Mouse (Mus musculus) testis, adult 2 months (tissue): Measurements from ENCODE around the gene Zfp787. TPM values are rescaled to one million over a fixed set of nuclear protein-coding genes. Genes with fewer than 3 reads are reported as not detected.

ENCODE experiments used
- H3K27ac ChIP-seq: fragments of 200-500 bp; 2 replicates; pipeline ENCODE4 v1.5.1; 2012; ENCODE audit warnings: low read depth, low read length; ENCODE audit not compliant: control insufficient read depth, insufficient read depth
- H3K27me3 ChIP-seq: fragments of 200-500 bp; 2 replicates; pipeline ENCODE4 v1.6.1; 2012; ENCODE audit warnings: mild to moderate bottlenecking, low read length, moderate library complexity; ENCODE audit not compliant: control insufficient read depth, insufficient read depth
- H3K36me3 ChIP-seq: fragments of 200-500 bp; 2 replicates; pipeline ENCODE4 v1.6.1; 2012; ENCODE audit warnings: mild to moderate bottlenecking, low read length; ENCODE audit not compliant: control insufficient read depth, insufficient read depth
- H3K4me1 ChIP-seq: fragments of 200-500 bp; 2 replicates; pipeline ENCODE4 v1.6.1; 2012; ENCODE audit warnings: low read length; ENCODE audit not compliant: control insufficient read depth, insufficient read depth
- H3K4me3 ChIP-seq: fragments of 200-500 bp; 2 replicates; pipeline ENCODE4 v1.5.1; 2012; ENCODE audit warnings: low read depth, mild to moderate bottlenecking, low read length, moderate library complexity, mixed read lengths; ENCODE audit not compliant: control insufficient read depth
- CTCF ChIP-seq: fragments of 200-500 bp; IDR thresholded peaks from 2 replicates; pipeline ENCODE4 v1.5.1; 2012; ENCODE audit warnings: low read depth, mild to moderate bottlenecking, inconsistent platforms, low read length, moderate library complexity; ENCODE audit not compliant: control insufficient read depth, insufficient read depth, insufficient replicate concordance
- POLR2A ChIP-seq: fragments of 200-500 bp; IDR thresholded peaks from 2 replicates; pipeline ENCODE4 v1.6.1; 2012; ENCODE audit warnings: low read depth, mild to moderate bottlenecking, inconsistent platforms, low read length, moderate library complexity; ENCODE audit not compliant: control insufficient read depth
- polyA plus RNA-seq: library from polyadenylated mRNA; depleted of rRNA; stranded (reverse); fragments of >200 nt; gene quantifications from 2 replicates; pipeline ENCODE4 v1.2.3, GENCODE M21; 2012; rRNA removed

The Zfp787 gene
- 41.0 and 45.8 TPM in 2 replicates for polyA plus RNA-seq

- TF ChIP-seq CTCF (no peak), POLR2A (no peak)
- H3K4me1 ChIP-seq: peaks cover 15% of the 10 kb centered on the region
- no peaks in the 10 kb centered on the region for H3K27me3 ChIP-seq
- peak within 1 kb of the TSS; percentile 93 for H3K4me3 ChIP-seq
- H3K27ac ChIP-seq: peak within 1 kb of the TSS; percentile 98
- H3K36me3 ChIP-seq: no peaks in the 10 kb centered on the region
Observed at GRCm38 (mm10) chr7:6155901-6156411, at the start of gene Zfp787. TSS of gene Zfp787 (minus strand) at chr7:6155997.

GRCm38 (mm10) chr7:6204200-6204599 lies 48.4 kb upstream of the Zfp787 start:
- TF ChIP-seq POLR2A: no peak
- no peak for TF ChIP-seq CTCF
- Histone ChIP-seq H3K36me3 (no peaks in the 10 kb centered on the region), H3K27me3 (no peaks in the 10 kb centered on the region), H3K27ac (no peak overlapping the region), H3K4me3 (no peak overlapping the region), H3K4me1 (peaks cover 2% of the 10 kb centered on the region; the same call in 1 of the 2 replicates)

GRCm38 (mm10) chr7:6196790-6197189 lies 41.0 kb upstream of the Zfp787 start, which contains the start of gene Galp:
TSS of gene Galp (plus strand) at chr7:6197090.
- Histone ChIP-seq H3K27me3 (no peaks in the 10 kb centered on the region), H3K36me3 (no peaks in the 10 kb centered on the region), H3K4me1 (no peaks in the 10 kb centered on the region), H3K4me3 (no peak within 1 kb of the TSS), H3K27ac (no peak within 1 kb of the TSS)
- TF ChIP-seq CTCF: no peak
- no peak for TF ChIP-seq POLR2A

GRCm38 (mm10) chr7:6195777-6196176 lies 40.0 kb upstream of the Zfp787 start:
- TF ChIP-seq POLR2A (no peak), CTCF (no peak)
- Histone ChIP-seq H3K4me3 (no peak overlapping the region), H3K4me1 (no peaks in the 10 kb centered on the region), H3K36me3 (no peaks in the 10 kb centered on the region), H3K27me3 (no peaks in the 10 kb centered on the region), H3K27ac (no peak overlapping the region)

- peaks cover 13% of the 10 kb centered on the region for H3K4me1 ChIP-seq
- no peak overlapping the region for H3K27ac ChIP-seq
- H3K4me3 ChIP-seq: no peak overlapping the region
- TF ChIP-seq CTCF: peak; percentile 83; the same call in 1 of the 2 replicates
- no peak for TF ChIP-seq POLR2A
- no peaks in the 10 kb centered on the region for H3K36me3 ChIP-seq
- H3K27me3 ChIP-seq: no peaks in the 10 kb centered on the region
Observed at GRCm38 (mm10) chr7:6194129-6194528, 38.3 kb upstream of the Zfp787 start.

- H3K4me3 ChIP-seq: no peak overlapping the region
- H3K27ac ChIP-seq: no peak overlapping the region
- H3K4me1 ChIP-seq: peaks cover 13% of the 10 kb centered on the region
- TF ChIP-seq POLR2A (no peak), CTCF (no peak)
- no peaks in the 10 kb centered on the region for H3K36me3 ChIP-seq
- no peaks in the 10 kb centered on the region for H3K27me3 ChIP-seq
Observed at GRCm38 (mm10) chr7:6191376-6191775, 35.6 kb upstream of the Zfp787 start.

- peaks cover 15% of the 10 kb centered on the region for H3K4me1 ChIP-seq
- no peak overlapping the region for H3K27ac ChIP-seq
- no peaks in the 10 kb centered on the region for H3K36me3 ChIP-seq
- peak overlapping the region; percentile 59 for H3K4me3 ChIP-seq
- TF ChIP-seq POLR2A (no peak), CTCF (no peak)
- no peaks in the 10 kb centered on the region for H3K27me3 ChIP-seq
Observed at GRCm38 (mm10) chr7:6189542-6189941, 33.7 kb upstream of the Zfp787 start.
